Mouse (Mus musculus): ENCODE results near the gene Anapc16. TPM values are rescaled to one million over a fixed set of nuclear protein-coding genes. Genes with fewer than 3 reads are reported as not detected.

Anapc16 gene
- polyA plus RNA-seq, 2 experiments: 109 to 110 TPM

- TF ChIP-seq POLR2A (IDR thresholded peaks at IDR 0.05; ENCODE audit: borderline replicate concordance, extremely low read depth, insufficient read depth, insufficient read length): no peak
- ATAC-seq (ENCODE audit: low FRiP score, low read depth) (no peak), DNase-seq (ENCODE audit: low spot score) (no peak)
- H3K9ac ChIP-seq (ENCODE audit: low read depth, low read length, severe bottlenecking): no peak overlapping the region
- H3K4me1 ChIP-seq (ENCODE audit: control insufficient read depth, insufficient read depth, low read length): peaks cover 63% of the 10 kb centered on the region
- no peaks in the 10 kb centered on the region for H3K27me3 ChIP-seq (ENCODE audit: control insufficient read depth, insufficient read depth, low read length)
- peak overlapping the region; percentile 49 for H3K27ac ChIP-seq (replicated peaks; ENCODE audit: low read depth, low read length)
- H3K4me2 ChIP-seq (replicated peaks; ENCODE audit: low read depth, low read length, severe bottlenecking): no peak overlapping the region
- 63% methylated on average over 6 of the region's 6 CpGs for WGBS
- H3K9me3 ChIP-seq (ENCODE audit: control insufficient read depth, low read length): no peaks in the 10 kb centered on the region
- H3K4me3 ChIP-seq (replicated peaks; ENCODE audit: low read length): no peak overlapping the region
- H3K36me3 ChIP-seq (ENCODE audit: control insufficient read depth, insufficient read depth, low read length): no peaks in the 10 kb centered on the region
Observed at GRCm38 (mm10) chr10:59967309-59967942, 35.5 kb downstream of the Anapc16 start.

DNA sequence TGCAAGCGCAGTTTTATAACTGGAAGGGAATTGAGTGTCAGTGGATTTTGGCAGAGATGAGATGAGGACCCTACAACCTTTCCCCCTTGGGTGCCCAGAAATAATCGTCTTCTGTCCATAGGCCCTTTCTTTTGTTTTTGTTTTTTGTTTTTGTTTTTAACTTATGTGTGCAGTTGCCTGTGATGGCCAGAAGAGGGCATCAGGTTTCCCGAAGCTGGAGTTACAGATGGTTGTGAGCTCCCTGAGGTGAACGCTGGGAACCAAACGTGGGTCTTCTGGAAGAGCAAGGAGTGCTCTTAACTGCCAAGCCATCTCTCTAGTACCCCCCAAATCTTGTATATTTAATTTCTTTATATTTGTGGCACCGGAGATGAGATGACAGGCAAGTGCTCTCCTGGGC lies 36.2 kb downstream of the Anapc16 start:
- DNase-seq (ENCODE audit: low spot score) (no peak), ATAC-seq (ENCODE audit: low FRiP score, low read depth) (no peak)
- no peak overlapping the region for H3K9ac ChIP-seq (ENCODE audit: low read depth, low read length, severe bottlenecking)
- no peaks in the 10 kb centered on the region for H3K36me3 ChIP-seq (ENCODE audit: control insufficient read depth, insufficient read depth, low read length)
- WGBS: 86% methylated on average over 6 of the region's 6 CpGs
- no peak overlapping the region for H3K4me3 ChIP-seq (replicated peaks; ENCODE audit: low read length)
- peaks cover 63% of the 10 kb centered on the region for H3K4me1 ChIP-seq (ENCODE audit: control insufficient read depth, insufficient read depth, low read length)
- no peak overlapping the region for H3K4me2 ChIP-seq (replicated peaks; ENCODE audit: low read depth, low read length, severe bottlenecking)
- no peak for TF ChIP-seq POLR2A (IDR thresholded peaks at IDR 0.05; ENCODE audit: borderline replicate concordance, extremely low read depth, insufficient read depth, insufficient read length)
- no peaks in the 10 kb centered on the region for H3K9me3 ChIP-seq (ENCODE audit: control insufficient read depth, low read length)
- H3K27me3 ChIP-seq (ENCODE audit: control insufficient read depth, insufficient read depth, low read length): no peaks in the 10 kb centered on the region
- H3K27ac ChIP-seq (replicated peaks; ENCODE audit: low read depth, low read length): peak overlapping the region; percentile 97

DNA sequence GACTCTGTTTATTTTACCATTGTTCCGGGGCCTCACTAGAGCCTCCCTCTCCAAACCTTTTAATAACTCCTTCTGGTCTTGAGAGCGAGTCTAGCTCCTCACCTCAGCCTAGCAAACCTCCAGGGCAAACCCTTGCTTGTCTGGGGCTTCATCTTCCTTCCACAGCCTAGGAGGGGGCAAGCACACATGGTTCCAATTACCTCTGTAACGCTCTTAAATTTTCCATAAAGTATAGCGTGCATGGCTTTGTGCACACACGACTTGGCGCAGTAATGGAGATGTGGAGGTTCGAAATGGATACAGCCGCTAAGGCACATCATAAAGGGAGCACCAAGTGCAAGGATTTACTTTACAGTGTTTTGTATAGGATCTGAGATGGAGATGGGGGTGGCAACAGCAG lies 37.1 kb downstream of the Anapc16 start:
- Histone ChIP-seq H3K36me3 (ENCODE audit: control insufficient read depth, insufficient read depth, low read length) (no peaks in the 10 kb centered on the region), H3K9me3 (ENCODE audit: control insufficient read depth, low read length) (no peaks in the 10 kb centered on the region), H3K27ac (replicated peaks; ENCODE audit: low read depth, low read length) (peak overlapping the region; percentile 97), H3K4me2 (replicated peaks; ENCODE audit: low read depth, low read length, severe bottlenecking) (peak overlapping the region; percentile 40), H3K9ac (ENCODE audit: low read depth, low read length, severe bottlenecking) (peak overlapping the region; percentile 0; the same call in 1 of the 2 replicates), H3K4me3 (replicated peaks; ENCODE audit: low read length) (no peak overlapping the region), H3K27me3 (ENCODE audit: control insufficient read depth, insufficient read depth, low read length) (no peaks in the 10 kb centered on the region), H3K4me1 (ENCODE audit: control insufficient read depth, insufficient read depth, low read length) (peaks cover 59% of the 10 kb centered on the region)
- ATAC-seq (ENCODE audit: low FRiP score, low read depth) (peak; percentile 80), DNase-seq (ENCODE audit: low spot score) (peak; percentile 90)
- 16% methylated on average over 8 of the region's 8 CpGs for WGBS
- TF ChIP-seq POLR2A (IDR thresholded peaks at IDR 0.05; ENCODE audit: borderline replicate concordance, extremely low read depth, insufficient read depth, insufficient read length): no peak

DNA sequence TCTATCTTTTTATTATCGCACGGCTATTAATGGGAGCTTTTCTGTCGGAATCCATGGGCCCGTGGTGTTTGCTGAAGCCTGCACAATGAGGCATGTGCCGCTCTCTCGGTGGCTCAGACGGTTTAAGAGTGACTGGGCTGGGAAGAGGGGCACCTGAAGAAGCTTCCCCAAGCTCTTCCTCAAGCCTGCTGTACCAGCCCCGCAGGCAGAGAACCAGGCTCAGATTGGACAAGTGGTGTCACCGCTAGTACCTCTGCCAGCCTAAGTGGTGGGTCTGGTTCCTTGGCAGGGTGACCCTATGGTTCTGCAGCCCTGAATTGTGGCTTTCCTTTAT lies 37.6 kb downstream of the Anapc16 start:
- WGBS: 28% methylated on average over 9 of the region's 9 CpGs
- peak overlapping the region; percentile 40 for H3K4me2 ChIP-seq (replicated peaks; ENCODE audit: low read depth, low read length, severe bottlenecking)
- no peak for TF ChIP-seq POLR2A (IDR thresholded peaks at IDR 0.05; ENCODE audit: borderline replicate concordance, extremely low read depth, insufficient read depth, insufficient read length)
- peaks cover 55% of the 10 kb centered on the region for H3K4me1 ChIP-seq (ENCODE audit: control insufficient read depth, insufficient read depth, low read length)
- DNase-seq (ENCODE audit: low spot score) (no peak), ATAC-seq (ENCODE audit: low FRiP score, low read depth) (no peak)
- H3K4me3 ChIP-seq (replicated peaks; ENCODE audit: low read length): no peak overlapping the region
- H3K27me3 ChIP-seq (ENCODE audit: control insufficient read depth, insufficient read depth, low read length): no peaks in the 10 kb centered on the region
- H3K36me3 ChIP-seq (ENCODE audit: control insufficient read depth, insufficient read depth, low read length): no peaks in the 10 kb centered on the region
- H3K9ac ChIP-seq (ENCODE audit: low read depth, low read length, severe bottlenecking): peak overlapping the region; percentile 0; the same call in 1 of the 2 replicates
- peak overlapping the region; percentile 97 for H3K27ac ChIP-seq (replicated peaks; ENCODE audit: low read depth, low read length)
- H3K9me3 ChIP-seq (ENCODE audit: control insufficient read depth, low read length): no peaks in the 10 kb centered on the region

- H3K27ac ChIP-seq (replicated peaks; ENCODE audit: low read depth, low read length): peak overlapping the region; percentile 97
- WGBS: 5% methylated on average over 13 of the region's 23 CpGs
- TF ChIP-seq POLR2A (IDR thresholded peaks at IDR 0.05; ENCODE audit: borderline replicate concordance, extremely low read depth, insufficient read depth, insufficient read length): no peak
- no peak overlapping the region for H3K4me3 ChIP-seq (replicated peaks; ENCODE audit: low read length)
- H3K9me3 ChIP-seq (ENCODE audit: control insufficient read depth, low read length): no peaks in the 10 kb centered on the region
- peak; percentile 81 for ATAC-seq (ENCODE audit: low FRiP score, low read depth)
- H3K36me3 ChIP-seq (ENCODE audit: control insufficient read depth, insufficient read depth, low read length): no peaks in the 10 kb centered on the region
- H3K27me3 ChIP-seq (ENCODE audit: control insufficient read depth, insufficient read depth, low read length): no peaks in the 10 kb centered on the region
- peak overlapping the region; percentile 0; the same call in 1 of the 2 replicates for H3K9ac ChIP-seq (ENCODE audit: low read depth, low read length, severe bottlenecking)
- H3K4me1 ChIP-seq (ENCODE audit: control insufficient read depth, insufficient read depth, low read length): peaks cover 49% of the 10 kb centered on the region
- H3K4me2 ChIP-seq (replicated peaks; ENCODE audit: low read depth, low read length, severe bottlenecking): peak overlapping the region; percentile 40
- peak; percentile 91 for DNase-seq (ENCODE audit: low spot score)
Observed at GRCm38 (mm10) chr10:59964504-59965361, 38.2 kb downstream of the Anapc16 start.

Data from limb, embryonic 14.5 days (tissue).